Mouse (Mus musculus) kidney, embryonic 14.5 days (tissue): ENCODE measurements around the gene Xaf1. TPM values are rescaled to one million over a fixed set of nuclear protein-coding genes. Genes with fewer than 3 reads are reported as not detected.

Experiments
- ATAC-seq: fragments of 200-750 bp; cut with Nextera tagmentation; 2 replicates; pipeline ENCODE4 v1.8.0; 2017; ENCODE audit warnings: moderate number of reproducible peaks, mild to moderate bottlenecking, moderate TSS enrichment, moderate library complexity; ENCODE audit not compliant: low FRiP score, low TSS enrichment
- H3K27ac ChIP-seq: fragments of 300-500 bp; sonication (generic); 2 replicates; pipeline ENCODE4 v1.5.1; 2014; ENCODE audit warnings: low read depth, mild to moderate bottlenecking, low read length, moderate library complexity, mixed read lengths
- H3K27me3 ChIP-seq: fragments of 300-500 bp; sonication (generic); 2 replicates; pipeline ENCODE4 v1.6.1; 2014; ENCODE audit warnings: mild to moderate bottlenecking, low read length; ENCODE audit not compliant: control insufficient read depth, insufficient read depth
- H3K36me3 ChIP-seq: fragments of 300-500 bp; sonication (generic); 2 replicates; pipeline ENCODE4 v1.6.1; 2014; ENCODE audit warnings: low read length, mixed read lengths; ENCODE audit not compliant: control insufficient read depth, insufficient read depth
- H3K4me1 ChIP-seq: fragments of 300-500 bp; sonication (generic); 2 replicates; pipeline ENCODE4 v1.6.1; 2014; ENCODE audit warnings: low read length, mixed read lengths; ENCODE audit not compliant: control insufficient read depth, insufficient read depth
- H3K4me2 ChIP-seq: fragments of 300-500 bp; sonication (generic); replicated peaks from 2 replicates; pipeline ENCODE4 v1.6.1; 2014; ENCODE audit warnings: low read depth, mild to moderate bottlenecking, low read length
- H3K4me3 ChIP-seq: fragments of 300-500 bp; sonication (generic); 2 replicates; pipeline ENCODE4 v1.5.1; 2014; ENCODE audit warnings: mild to moderate bottlenecking, low read length
- H3K9ac ChIP-seq: fragments of 300-500 bp; sonication (generic); 2 replicates; pipeline ENCODE4 v1.6.1; 2014; ENCODE audit warnings: low read depth, mild to moderate bottlenecking, low read length, moderate library complexity
- H3K9me3 ChIP-seq: fragments of 300-500 bp; sonication (generic); 2 replicates; pipeline ENCODE4 v1.6.1; 2016; ENCODE audit warnings: low read length; ENCODE audit not compliant: control insufficient read depth
- WGBS: fragments of 180-500 bp; shearing (Covaris S2); extraction: QIAGEN DNeasy Blood & Tissue Kit; methylation state at CpG from one replicate; pipeline ENCODE4 v1.1.7; 2014; 5-methylcytosine and 5-hydroxymethylcytosine counted together
- polyA plus RNA-seq: library from polyadenylated mRNA; unstranded; fragments of >200 nt; fragmentation: Nextera tagmentation; extraction: Ambion mirVana; gene quantifications from 2 replicates; pipeline ENCODE4 v1.2.1, GENCODE M21; 2014

Xaf1 gene
- polyA plus RNA-seq, 1 experiment from 2014 or later: 4.2 TPM

DNA sequence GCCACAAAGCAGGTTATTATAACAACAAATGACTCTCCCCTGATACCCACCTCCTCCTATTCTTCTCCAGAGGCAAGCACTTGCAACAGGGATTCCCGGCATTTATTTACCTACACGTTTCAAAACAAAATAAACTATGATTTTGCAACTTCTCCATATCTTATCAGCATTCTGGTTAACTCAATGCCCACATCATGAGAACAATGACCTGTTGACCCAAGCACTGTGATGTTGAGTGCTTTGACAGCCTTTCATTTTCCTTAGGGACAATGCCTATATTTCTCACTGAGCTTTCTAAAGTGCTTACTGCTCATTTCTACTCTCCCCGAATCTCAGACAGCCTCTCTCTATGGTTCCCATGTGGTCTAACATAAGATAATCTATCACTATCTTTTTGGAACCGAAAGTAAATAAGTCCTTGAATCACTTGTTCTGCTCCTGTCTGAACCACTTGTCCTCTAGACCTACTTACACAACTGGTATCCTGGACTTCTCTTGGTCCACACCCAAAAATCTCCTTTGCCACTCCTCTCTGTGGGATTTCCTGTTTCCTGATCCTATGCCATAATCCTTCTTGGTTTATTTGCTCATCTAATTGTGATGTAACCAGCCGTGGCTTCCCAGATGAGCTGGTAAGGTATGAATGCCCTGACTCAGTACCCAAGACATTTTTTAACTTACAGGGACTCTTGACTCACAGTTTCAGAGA is 20.1 kb upstream of the Xaf1 start:
- H3K27ac ChIP-seq: no peak overlapping the region
- no peaks in the 10 kb centered on the region for H3K4me1 ChIP-seq
- no peak overlapping the region for H3K9ac ChIP-seq
- no peaks in the 10 kb centered on the region for H3K27me3 ChIP-seq
- H3K4me3 ChIP-seq: no peak overlapping the region
- no peaks in the 10 kb centered on the region for H3K36me3 ChIP-seq
- no peak for ATAC-seq
- WGBS: 91% methylated on average over 5 of the region's 5 CpGs
- H3K4me2 ChIP-seq: no peak overlapping the region
- no peaks in the 10 kb centered on the region for H3K9me3 ChIP-seq

DNA sequence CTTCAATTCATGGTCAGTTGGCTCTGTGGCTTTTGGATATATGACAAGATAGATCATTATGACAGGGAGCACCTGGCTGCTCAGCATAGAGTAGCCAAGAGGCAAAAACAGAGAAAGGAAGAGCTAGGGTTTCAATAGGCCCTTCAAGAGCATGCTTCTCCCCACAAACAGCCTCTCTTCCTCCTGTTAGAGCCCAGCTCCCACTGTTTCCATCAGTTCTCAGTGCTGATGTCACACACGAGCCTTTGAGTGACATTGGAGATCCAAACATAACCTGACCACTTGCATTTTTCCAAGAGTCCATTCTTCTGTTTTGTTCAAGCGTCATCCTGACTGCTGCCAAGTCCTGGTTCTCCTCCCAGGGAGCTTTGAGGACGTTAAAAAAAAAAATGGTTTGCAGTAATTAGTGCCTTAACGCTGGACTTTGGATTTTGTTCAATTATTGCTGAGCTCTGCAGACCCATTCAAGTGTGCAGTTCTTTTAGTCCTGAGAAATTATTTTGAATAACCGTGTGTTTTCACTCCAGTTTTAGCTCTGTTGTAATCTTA is 19.5 kb upstream of the Xaf1 start:
- WGBS: 72% methylated on average over 5 of the region's 5 CpGs
- Histone ChIP-seq H3K9ac (no peak overlapping the region), H3K36me3 (no peaks in the 10 kb centered on the region), H3K9me3 (no peaks in the 10 kb centered on the region), H3K4me2 (no peak overlapping the region), H3K4me3 (no peak overlapping the region), H3K27ac (no peak overlapping the region), H3K4me1 (no peaks in the 10 kb centered on the region), H3K27me3 (no peaks in the 10 kb centered on the region)
- no peak for ATAC-seq

DNA sequence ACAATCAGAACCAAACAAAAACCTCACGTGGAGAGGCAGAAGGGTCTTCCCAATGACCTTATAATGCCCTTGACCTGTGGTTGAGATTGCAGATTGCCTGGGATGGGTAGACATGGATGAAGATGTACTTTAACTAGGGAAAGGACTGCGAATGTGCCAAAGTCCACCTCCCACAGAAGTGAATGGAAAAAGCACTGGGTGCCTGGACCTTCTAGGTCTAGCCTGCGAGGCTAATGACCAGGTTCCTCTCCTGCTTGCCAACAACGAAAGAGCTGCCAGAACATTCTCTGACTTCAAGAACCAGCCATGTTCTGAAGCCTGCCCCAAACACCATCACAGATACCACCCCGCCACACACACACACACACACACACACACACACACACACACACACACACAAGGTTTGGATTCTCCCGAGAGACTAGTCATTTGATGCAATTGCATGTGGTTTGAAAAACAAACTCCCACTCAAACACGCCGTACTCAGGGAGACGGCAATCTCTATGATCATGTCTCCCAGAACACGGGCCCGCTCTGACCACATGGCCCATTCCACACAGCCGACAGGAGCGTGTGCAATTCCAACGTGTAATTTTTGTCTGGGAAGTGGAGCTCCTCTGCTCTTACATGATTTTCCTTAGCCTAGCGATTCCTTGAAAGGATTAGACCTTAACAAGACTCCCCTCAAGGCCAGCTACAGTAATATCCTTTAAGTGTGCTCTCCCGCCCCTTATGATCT is 17.8 kb upstream of the Xaf1 start:
- Histone ChIP-seq H3K27me3 (no peaks in the 10 kb centered on the region), H3K4me3 (no peak overlapping the region), H3K4me2 (no peak overlapping the region), H3K36me3 (no peaks in the 10 kb centered on the region), H3K9ac (no peak overlapping the region), H3K27ac (no peak overlapping the region), H3K9me3 (no peaks in the 10 kb centered on the region), H3K4me1 (no peaks in the 10 kb centered on the region)
- ATAC-seq: no peak
- WGBS: 80% methylated on average over 16 of the region's 16 CpGs

DNA sequence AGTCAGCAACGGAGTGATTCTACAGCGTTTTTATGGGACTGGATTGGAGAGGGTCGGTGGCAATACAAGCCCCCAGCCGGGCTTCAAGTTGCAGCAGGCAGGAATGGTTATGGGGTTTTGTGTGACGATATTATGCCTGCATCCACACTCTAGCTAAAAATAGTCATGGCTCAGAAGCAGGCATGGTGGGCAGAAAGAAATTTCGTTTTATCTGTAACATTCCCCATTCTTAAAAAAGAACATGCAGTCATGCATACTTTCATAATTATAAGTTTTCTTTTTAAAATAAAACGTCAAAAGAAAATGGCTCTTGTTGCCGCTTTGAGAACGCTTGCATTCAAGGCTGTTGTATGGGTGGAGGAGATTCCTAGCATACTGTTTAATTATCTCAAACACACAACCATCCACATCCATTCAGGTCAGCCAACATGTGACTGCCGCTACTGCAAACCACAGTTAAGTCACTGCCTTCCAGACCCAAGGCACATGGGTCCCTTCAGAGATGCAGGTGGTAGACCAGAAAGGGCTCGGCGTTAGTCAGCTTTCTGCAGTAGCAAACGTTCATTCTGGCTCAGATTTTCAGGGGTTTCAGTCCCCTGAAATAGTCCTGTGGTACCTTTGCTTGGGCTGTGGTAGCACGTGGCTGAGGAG is 16.8 kb upstream of the Xaf1 start:
- no peak overlapping the region for H3K4me2 ChIP-seq
- 82% methylated on average over 14 of the region's 14 CpGs for WGBS
- H3K27me3 ChIP-seq: no peaks in the 10 kb centered on the region
- no peak overlapping the region for H3K27ac ChIP-seq
- H3K9me3 ChIP-seq: no peaks in the 10 kb centered on the region
- no peaks in the 10 kb centered on the region for H3K4me1 ChIP-seq
- H3K36me3 ChIP-seq: no peaks in the 10 kb centered on the region
- no peak for ATAC-seq
- no peak overlapping the region for H3K4me3 ChIP-seq
- H3K9ac ChIP-seq: no peak overlapping the region

DNA sequence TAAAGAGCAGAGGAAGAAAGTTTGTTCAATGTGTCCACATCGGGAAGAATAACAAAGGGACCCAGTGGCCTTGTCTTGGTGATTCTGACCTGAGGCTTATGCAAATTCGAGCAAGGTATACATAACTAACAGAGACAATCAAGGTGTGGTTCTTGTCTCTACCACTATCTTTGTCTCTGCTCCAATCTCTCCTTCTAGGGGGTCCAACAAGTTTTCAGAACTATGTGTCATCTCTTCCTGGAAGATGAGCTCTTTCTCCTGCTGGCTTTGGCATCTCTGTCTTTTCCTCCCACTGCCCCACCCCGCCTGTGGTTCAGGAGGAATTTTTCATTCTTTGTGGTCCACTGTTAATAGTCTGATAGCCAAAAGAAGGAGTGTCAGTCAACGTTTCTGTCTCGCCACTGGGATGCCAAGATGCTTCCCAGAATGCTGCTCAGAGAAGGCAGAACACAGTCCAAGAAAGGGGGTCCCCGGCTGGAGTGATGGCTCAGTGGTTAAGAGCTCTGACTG is 15.4 kb upstream of the Xaf1 start:
- Histone ChIP-seq H3K9me3 (no peaks in the 10 kb centered on the region), H3K27me3 (no peaks in the 10 kb centered on the region), H3K4me1 (no peaks in the 10 kb centered on the region), H3K4me3 (no peak overlapping the region), H3K9ac (no peak overlapping the region), H3K4me2 (no peak overlapping the region), H3K27ac (no peak overlapping the region), H3K36me3 (no peaks in the 10 kb centered on the region)
- ATAC-seq: no peak
- WGBS: 78% methylated on average over 6 of the region's 6 CpGs

DNA sequence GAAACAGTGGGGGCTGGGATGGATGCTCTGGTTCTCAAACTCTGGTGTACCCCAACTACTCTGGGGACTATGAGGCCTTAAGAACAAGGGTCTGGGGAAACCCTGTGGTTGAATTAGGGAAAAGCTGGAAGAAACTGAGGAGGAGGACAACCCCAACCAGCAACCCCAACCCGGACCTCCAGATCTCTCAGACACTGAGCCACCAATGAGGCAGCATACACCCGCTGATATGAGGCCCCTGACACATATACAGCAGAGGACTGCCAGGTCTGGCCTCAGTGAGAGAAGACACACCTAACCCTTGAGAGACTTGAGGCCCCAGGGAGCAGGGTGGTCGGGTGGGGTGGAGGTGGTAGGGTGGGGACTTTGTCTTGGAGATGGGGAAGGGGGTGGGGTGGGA is 14.8 kb upstream of the Xaf1 start:
- H3K36me3 ChIP-seq: no peaks in the 10 kb centered on the region
- no peak overlapping the region for H3K9ac ChIP-seq
- no peak overlapping the region for H3K4me3 ChIP-seq
- no peaks in the 10 kb centered on the region for H3K9me3 ChIP-seq
- WGBS: 90% methylated on average over 3 of the region's 3 CpGs
- no peaks in the 10 kb centered on the region for H3K4me1 ChIP-seq
- no peak overlapping the region for H3K27ac ChIP-seq
- H3K4me2 ChIP-seq: no peak overlapping the region
- ATAC-seq: no peak
- no peaks in the 10 kb centered on the region for H3K27me3 ChIP-seq

DNA sequence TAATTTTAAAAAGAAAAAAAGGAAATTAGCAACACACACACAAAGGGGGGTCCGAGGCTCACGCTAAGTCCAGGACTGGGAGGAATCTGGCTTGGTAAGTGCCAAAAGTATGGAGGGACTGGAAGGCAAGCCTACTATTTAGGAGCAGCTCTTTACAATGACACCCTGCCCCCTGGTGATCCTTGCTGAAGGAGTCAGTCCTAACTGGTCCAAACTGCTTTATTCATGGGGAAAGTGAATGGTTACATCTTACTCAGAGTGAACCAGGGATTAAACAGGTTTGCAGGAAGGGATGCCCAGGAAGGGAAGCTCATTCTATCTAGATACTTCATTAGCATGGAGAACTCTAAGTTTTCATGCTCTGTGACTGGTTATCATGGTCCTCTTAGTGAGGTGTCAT is 14.3 kb upstream of the Xaf1 start:
- Histone ChIP-seq H3K9me3 (no peaks in the 10 kb centered on the region), H3K4me2 (no peak overlapping the region), H3K27ac (no peak overlapping the region), H3K4me1 (no peaks in the 10 kb centered on the region), H3K36me3 (no peaks in the 10 kb centered on the region), H3K27me3 (no peaks in the 10 kb centered on the region), H3K4me3 (no peak overlapping the region), H3K9ac (no peak overlapping the region)
- 94% methylated on average over 2 of the region's 2 CpGs for WGBS
- ATAC-seq: no peak

DNA sequence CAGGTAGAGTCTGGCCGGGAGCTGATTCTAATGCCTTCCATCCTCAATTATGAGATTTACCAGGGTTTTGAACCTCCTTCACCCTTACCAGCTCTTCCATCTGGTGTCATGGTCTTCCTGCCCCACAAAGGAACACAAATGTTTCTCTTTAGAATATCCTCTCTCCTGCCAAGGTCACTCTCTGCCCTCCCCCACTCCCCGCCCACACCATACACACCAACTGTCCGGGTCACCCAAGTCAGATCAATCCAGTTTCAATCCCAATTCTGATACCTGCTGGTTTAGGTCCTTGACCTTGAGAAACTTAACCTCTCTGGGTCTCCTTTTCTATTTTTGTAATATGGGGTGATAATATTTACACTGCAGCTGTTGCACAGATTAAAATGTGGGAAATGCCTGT is 13.9 kb upstream of the Xaf1 start:
- 90% methylated on average over 3 of the region's 3 CpGs for WGBS
- ATAC-seq: no peak

DNA sequence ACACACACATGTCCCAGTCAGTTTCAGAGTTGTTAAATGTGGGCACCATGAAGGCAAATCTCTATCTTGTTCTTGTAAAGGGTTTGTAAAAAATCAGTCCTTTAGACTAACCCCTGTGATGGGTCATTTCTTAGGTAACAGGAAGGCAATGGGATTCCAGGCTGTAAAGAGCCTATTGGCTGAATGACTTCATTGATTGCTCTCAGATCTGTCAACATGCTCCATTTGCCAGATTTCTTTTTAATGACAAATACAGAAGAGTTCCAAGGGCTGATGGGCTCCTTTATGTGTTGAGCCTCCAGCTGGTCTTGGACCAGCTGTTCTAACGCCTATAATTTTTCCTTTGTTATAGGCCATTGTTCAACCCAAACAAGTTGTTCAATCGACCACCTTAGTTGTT is 8.3 kb upstream of the Xaf1 start:
- H3K36me3 ChIP-seq: no peaks in the 10 kb centered on the region
- no peaks in the 10 kb centered on the region for H3K4me1 ChIP-seq
- H3K9ac ChIP-seq: no peak overlapping the region
- 87% methylated on average over 2 of the region's 2 CpGs for WGBS
- no peak overlapping the region for H3K27ac ChIP-seq
- H3K4me2 ChIP-seq: no peak overlapping the region
- no peaks in the 10 kb centered on the region for H3K27me3 ChIP-seq
- no peak overlapping the region for H3K4me3 ChIP-seq
- no peak for ATAC-seq
- no peaks in the 10 kb centered on the region for H3K9me3 ChIP-seq

More for the DNA sequence above, 13.9 kb upstream of the Xaf1 start:
- H3K9ac ChIP-seq: no peak overlapping the region
- no peak overlapping the region for H3K4me3 ChIP-seq
- H3K4me2 ChIP-seq: no peak overlapping the region
- no peaks in the 10 kb centered on the region for H3K9me3 ChIP-seq
- H3K27me3 ChIP-seq: no peaks in the 10 kb centered on the region
- H3K27ac ChIP-seq: no peak overlapping the region
- H3K36me3 ChIP-seq: no peaks in the 10 kb centered on the region
- H3K4me1 ChIP-seq: no peaks in the 10 kb centered on the region
